Mouse (Mus musculus): ENCODE results near the gene Vwf.

DNA sequence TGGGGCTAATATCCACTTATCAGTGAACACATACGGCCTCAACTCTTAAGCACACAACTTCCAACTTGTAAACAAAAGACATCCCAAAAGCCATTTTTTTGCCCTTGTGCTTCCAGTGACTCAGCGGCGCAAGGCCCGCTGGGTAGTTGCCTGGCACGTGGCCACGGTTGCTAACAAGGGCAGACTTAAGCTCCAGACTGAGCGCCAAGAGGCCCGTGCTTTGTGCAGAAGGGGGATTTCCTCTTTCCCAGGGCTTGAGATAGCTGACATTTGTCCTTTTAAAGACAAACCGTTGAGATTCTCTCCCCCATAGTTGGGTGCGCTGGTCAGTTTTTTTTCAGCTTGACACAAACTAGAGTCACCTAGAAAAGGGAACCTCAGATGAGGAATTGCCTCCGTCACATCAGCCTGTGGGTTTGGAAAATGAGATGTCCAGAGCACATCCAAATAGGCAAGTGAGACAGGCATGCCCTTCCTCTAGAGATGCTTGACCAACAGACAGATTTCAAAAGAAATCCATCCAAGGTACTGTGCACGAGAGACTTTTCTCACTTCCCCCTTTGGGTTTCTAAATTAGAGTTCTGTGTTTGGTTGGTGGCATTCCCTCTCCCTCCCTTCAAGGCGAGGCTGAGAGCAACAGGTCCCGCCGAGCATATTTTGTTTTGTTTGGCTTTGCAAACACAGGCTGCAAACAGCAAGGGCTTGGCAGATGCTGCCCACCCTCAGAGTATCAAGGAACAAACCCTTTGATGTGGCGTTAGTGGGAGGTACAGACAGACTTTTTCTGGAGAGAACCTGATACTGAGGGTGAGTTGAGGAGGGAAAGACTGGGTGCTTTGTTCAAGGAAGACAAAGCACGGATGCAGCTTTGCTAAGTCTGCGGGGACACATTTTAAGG, 26.0 kb downstream of the Vwf start:
- TF ChIP-seq POLR2A (IDR thresholded peaks at IDR 0.05; ENCODE audit: borderline replicate concordance, extremely low read depth, low read depth, low read length) (no peak), CTCF (IDR thresholded peaks at IDR 0.05; ENCODE audit: insufficient read depth, low read length) (no peak)

All from lung, adult 2 months (tissue).